Mouse (Mus musculus) midbrain, embryonic 11.5 days (tissue): ENCODE data around the gene Gm8947. TPM values are rescaled to one million over a fixed set of nuclear protein-coding genes. Genes with fewer than 3 reads are reported as not detected.

Source experiments
- ATAC-seq: fragments of 200-750 bp; cut with Nextera tagmentation; 2 replicates; pipeline ENCODE4 v1.8.0; 2017; ENCODE audit warnings: moderate TSS enrichment, moderate library complexity; ENCODE audit not compliant: low FRiP score
- DNase-seq: peaks from one replicate; pipeline ENCODE4 v3.0.0; 2015; ENCODE audit warnings: low spot score; ENCODE audit errors: missing footprints
- H3K27ac ChIP-seq: fragments of 300-500 bp; sonication (generic); 2 replicates; pipeline ENCODE4 v1.5.1; 2014; ENCODE audit warnings: low read depth, low read length
- H3K27me3 ChIP-seq: fragments of 300-500 bp; sonication (generic); 2 replicates; pipeline ENCODE4 v1.6.1; 2014; ENCODE audit warnings: mild to moderate bottlenecking, low read length, moderate library complexity, mixed read lengths; ENCODE audit not compliant: control insufficient read depth, insufficient read depth
- H3K36me3 ChIP-seq: fragments of 300-500 bp; sonication (generic); 2 replicates; pipeline ENCODE4 v1.6.1; 2014; ENCODE audit warnings: mild to moderate bottlenecking, low read length, moderate library complexity, mixed read lengths; ENCODE audit not compliant: control insufficient read depth, insufficient read depth
- H3K4me1 ChIP-seq: fragments of 300-500 bp; sonication (generic); 2 replicates; pipeline ENCODE4 v1.6.1; 2014; ENCODE audit warnings: low read length; ENCODE audit not compliant: control insufficient read depth, insufficient read depth
- H3K4me2 ChIP-seq: fragments of 300-500 bp; sonication (generic); 2 replicates; pipeline ENCODE4 v1.6.1; 2014; ENCODE audit warnings: mild to moderate bottlenecking, moderate library complexity
- H3K4me3 ChIP-seq: fragments of 300-500 bp; sonication (generic); 2 replicates; pipeline ENCODE4 v1.5.1; 2014; ENCODE audit warnings: low read depth, low read length
- H3K9ac ChIP-seq: fragments of 300-500 bp; sonication (generic); 2 replicates; pipeline ENCODE4 v1.6.1; 2014; ENCODE audit warnings: low read length
- H3K9me3 ChIP-seq: fragments of 300-500 bp; sonication (generic); 2 replicates; pipeline ENCODE4 v1.6.1; 2016; ENCODE audit warnings: low read length; ENCODE audit not compliant: control insufficient read depth
- WGBS: fragments of 180-500 bp; shearing (Covaris S2); extraction: QIAGEN DNeasy Blood & Tissue Kit; methylation state at CpG from one replicate; pipeline ENCODE4 v1.1.7; 2014; 5-methylcytosine and 5-hydroxymethylcytosine counted together
- polyA plus RNA-seq: library from polyadenylated mRNA; unstranded; fragments of >200 nt; fragmentation: Nextera tagmentation; extraction: Ambion mirVana; gene quantifications from 2 replicates; pipeline ENCODE4 v1.2.1, GENCODE M21; 2014

The Gm8947 gene
- polyA plus RNA-seq, 1 experiment from 2014 or later, result 0.42 TPM

DNA sequence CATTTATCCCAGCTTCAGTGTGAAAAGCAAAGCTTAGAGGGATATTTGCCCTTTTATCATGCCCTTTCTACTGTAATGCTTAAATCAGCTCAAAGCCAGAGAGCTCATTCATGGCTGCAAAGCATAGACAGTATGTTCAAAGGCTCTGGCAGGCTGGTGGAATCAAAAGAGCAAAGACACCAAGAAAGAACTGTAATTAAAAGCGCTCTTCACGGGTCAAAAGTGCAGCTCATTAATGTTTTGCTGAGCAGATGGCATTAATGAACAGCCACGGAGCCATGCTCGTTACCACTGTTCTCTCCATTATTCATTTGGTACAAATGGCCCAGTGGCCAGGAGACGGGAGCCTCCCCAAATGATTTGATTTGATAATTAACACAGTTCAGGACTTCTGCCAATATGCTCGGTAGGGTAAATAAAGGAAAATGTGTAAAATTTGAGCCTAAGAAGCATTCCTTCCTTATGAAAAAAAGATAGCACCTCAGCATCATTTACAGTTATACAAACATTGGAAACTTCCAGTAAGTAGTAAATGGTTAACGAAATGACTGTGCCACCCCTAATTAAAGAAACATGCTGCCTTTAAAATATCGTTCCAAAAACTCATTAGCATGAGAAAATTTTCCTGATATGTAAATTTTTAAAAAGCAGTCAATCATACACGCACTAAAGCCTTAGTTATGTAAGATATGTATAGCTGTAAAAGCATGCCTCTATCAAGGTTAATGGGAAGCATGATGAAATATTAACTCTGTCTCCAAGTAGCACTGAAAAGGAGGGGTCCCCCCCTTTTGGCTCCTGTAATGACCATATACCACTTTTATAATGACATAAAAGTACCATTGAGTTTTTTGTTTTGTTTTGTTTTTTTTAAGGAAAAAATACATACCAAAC lies 34.0 kb upstream of the Gm8947 start:
- H3K4me3 ChIP-seq, result no peak overlapping the region
- WGBS, result 73% methylated on average over 9 of the region's 9 CpGs
- no peak overlapping the region for H3K27ac ChIP-seq
- H3K27me3 ChIP-seq, result no peaks in the 10 kb centered on the region
- H3K36me3 ChIP-seq, result no peaks in the 10 kb centered on the region
- H3K9me3 ChIP-seq, result no peaks in the 10 kb centered on the region
- H3K9ac ChIP-seq, result no peak overlapping the region
- DNase-seq (no peak), ATAC-seq (peak; percentile 80)
- no peak overlapping the region for H3K4me2 ChIP-seq
- no peaks in the 10 kb centered on the region for H3K4me1 ChIP-seq

DNA sequence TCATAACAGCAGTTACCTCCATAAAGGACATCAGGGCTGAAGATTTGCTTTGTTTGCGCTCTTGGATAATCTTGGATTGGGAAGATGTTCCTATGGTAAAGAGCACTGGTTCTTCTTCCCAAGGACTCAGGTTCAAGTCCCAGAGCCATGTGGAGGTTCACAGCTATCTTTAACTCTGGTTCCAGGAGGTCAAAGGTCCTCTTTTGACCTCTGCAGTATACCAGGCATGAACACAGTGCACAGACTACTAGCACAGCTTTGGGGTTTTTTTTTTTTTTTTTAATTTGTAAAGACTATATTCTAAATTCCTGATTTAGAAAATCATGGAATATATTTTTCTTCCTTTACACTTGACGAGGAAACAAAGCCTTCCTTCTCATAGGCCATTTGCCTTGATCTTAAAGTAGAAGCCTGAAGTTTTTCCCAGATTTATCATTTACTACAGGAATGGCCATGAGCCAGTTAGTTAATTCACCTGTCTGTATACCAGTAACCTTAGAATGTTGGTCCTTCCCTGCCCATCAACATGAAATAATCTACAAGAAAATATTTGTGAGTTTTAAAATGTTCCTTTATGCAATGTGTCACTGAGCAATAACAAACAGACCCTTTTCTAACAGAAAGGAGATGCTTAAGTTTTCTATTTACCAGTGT lies 33.2 kb upstream of the Gm8947 start:
- WGBS, result 86% methylated on average over 2 of the region's 2 CpGs
- no peak overlapping the region for H3K4me3 ChIP-seq
- ATAC-seq (no peak), DNase-seq (no peak)
- no peak overlapping the region for H3K4me2 ChIP-seq
- no peaks in the 10 kb centered on the region for H3K27me3 ChIP-seq
- H3K4me1 ChIP-seq, result no peaks in the 10 kb centered on the region
- H3K36me3 ChIP-seq, result no peaks in the 10 kb centered on the region
- H3K9ac ChIP-seq, result no peak overlapping the region
- H3K9me3 ChIP-seq, result no peaks in the 10 kb centered on the region
- no peak overlapping the region for H3K27ac ChIP-seq

DNA sequence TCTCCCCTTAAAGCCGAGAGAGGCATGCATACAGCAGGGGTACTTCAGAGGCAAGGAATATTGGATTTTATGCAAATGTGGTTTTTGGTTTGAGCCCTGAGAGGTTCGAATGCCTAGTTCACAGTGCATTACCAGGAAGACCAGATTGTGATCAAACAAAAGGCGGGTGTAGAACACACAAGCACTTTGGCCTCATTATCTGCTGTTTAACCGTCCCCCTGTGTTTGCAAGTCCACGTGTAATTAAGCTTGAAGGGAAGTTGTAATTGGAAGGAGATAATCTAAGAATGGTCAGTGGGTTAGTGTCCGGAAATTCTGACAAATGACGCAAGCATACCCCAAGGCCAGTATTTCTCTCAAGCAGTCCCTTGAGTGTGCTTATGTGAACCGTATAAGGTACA lies 26.1 kb upstream of the Gm8947 start:
- Histone ChIP-seq H3K4me2 (no peak overlapping the region), H3K27ac (no peak overlapping the region), H3K9me3 (no peaks in the 10 kb centered on the region), H3K4me3 (no peak overlapping the region), H3K36me3 (no peaks in the 10 kb centered on the region), H3K9ac (no peak overlapping the region), H3K27me3 (no peaks in the 10 kb centered on the region), H3K4me1 (peaks cover 7% of the 10 kb centered on the region)
- DNase-seq (no peak), ATAC-seq (0 out of 2 replicates have a peak, but pooled peaks have one; percentile 10)
- WGBS, result 50% methylated on average over 8 of the region's 8 CpGs

DNA sequence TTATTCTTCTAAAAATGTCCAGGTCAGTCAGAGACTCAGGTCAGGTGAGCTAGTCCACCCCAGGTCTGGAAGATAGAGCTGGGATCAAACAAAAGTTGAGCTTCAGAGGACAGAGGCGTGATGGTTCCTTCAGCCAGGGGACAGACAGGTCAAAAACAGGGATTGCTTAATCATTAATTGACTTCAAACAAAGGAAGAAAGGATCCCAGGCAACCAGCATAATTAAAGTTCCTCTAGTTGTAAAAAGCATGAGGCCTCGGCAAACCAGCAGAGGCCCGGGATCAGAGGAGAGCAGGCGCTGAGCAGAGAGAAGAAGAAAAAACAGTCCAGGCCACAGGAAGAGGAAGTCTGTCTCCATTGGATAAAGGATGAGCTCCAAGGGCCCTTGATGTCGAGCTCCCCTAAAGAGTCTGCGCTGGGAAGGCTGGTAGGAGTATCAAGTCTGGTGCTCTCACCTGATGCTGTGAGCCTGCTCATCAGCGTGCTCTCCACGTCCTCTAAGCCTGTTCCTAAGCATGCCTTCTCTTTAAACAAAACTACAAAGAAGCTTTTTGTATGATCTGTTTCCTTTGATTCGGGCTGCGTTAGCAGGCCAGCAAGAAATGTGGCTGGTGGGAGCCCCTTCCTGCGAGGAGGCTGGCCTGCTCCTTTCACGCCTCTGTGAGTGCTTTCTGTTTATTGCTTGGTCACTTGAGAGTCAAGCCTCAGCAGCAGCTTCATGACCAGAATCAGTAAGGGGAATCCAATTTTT lies 24.7 kb upstream of the Gm8947 start:
- peak overlapping the region; percentile 0; the same call in 1 of the 2 replicates for H3K4me2 ChIP-seq
- no peaks in the 10 kb centered on the region for H3K27me3 ChIP-seq
- H3K27ac ChIP-seq, result no peak overlapping the region
- DNase-seq, result peak; percentile 87
- ATAC-seq, result peak; percentile 70
- WGBS, result 23% methylated on average over 12 of the region's 12 CpGs
- H3K4me3 ChIP-seq, result no peak overlapping the region
- H3K9me3 ChIP-seq, result no peaks in the 10 kb centered on the region
- H3K4me1 ChIP-seq, result peaks cover 7% of the 10 kb centered on the region
- no peak overlapping the region for H3K9ac ChIP-seq
- no peaks in the 10 kb centered on the region for H3K36me3 ChIP-seq

DNA sequence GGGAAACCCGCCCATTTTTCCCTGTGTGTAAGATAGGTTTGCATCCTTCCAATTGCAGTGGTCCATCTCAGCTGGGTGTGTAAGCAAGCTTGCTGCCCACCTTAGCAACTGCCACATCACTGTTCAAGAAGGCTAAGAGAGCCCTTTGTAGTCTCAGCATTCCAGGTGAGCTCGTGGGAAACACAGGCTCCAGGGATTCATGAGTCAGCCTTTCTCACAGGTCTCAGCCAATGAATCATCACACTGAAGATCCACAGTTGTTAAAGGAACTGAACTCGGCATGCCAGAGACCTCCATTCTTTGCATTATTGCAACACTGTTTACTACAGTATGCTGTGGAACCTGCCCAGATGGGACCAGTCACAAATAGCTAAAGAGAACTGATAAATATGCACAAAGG lies 23.5 kb upstream of the Gm8947 start:
- Histone ChIP-seq H3K4me2 (no peak overlapping the region), H3K27me3 (no peaks in the 10 kb centered on the region), H3K36me3 (no peaks in the 10 kb centered on the region), H3K4me1 (peaks cover 7% of the 10 kb centered on the region), H3K9me3 (no peaks in the 10 kb centered on the region), H3K27ac (no peak overlapping the region), H3K4me3 (no peak overlapping the region), H3K9ac (no peak overlapping the region)
- ATAC-seq (0 out of 2 replicates have a peak, but pooled peaks have one; percentile 28), DNase-seq (no peak)
- 70% methylated on average over 3 of the region's 3 CpGs for WGBS

DNA sequence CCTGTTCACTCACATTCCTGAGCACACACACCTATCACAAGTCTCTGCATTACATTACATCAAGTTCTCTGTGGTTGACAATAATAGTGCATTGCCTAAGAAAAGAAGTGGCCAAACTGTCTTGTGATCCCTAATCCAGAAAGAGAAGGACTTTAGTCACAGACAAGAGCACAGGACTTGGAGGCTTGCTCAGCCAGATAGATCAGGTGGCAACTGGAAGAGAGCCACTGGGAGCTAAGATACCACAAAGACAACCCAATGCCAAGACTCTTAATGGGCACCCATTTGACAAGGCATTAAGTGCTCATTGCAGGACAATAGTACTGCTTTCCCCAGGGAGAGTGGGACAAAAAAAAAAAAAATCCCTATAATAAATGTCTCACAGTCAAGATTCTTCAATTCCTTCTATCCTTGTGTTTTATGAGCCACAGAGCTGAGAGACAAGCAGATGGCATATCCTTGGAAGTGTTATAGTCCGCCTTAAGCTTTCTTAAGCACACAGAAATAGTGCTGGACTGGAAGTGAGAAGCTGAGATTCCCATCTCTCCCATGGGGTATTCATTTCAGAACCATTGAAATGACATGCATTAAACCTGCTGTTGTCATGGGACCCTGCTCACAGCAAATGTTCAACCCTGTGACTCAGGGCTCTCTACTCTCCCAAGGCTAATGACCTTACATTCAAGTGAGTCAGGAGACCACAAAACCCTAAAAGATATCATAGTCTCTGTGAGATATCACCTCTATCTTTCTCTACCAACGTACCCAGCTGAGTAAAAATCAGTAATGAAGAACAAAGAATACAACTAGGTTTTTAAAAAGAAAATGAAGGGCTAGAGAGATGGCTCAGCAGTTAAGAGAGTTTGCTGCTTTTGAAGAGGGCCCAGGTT lies 20.4 kb upstream of the Gm8947 start:
- DNase-seq, result no peak
- WGBS, result 83% methylated on average over 2 of the region's 2 CpGs
- Histone ChIP-seq H3K9me3 (no peaks in the 10 kb centered on the region), H3K4me3 (no peak overlapping the region), H3K27ac (no peak overlapping the region), H3K4me2 (no peak overlapping the region), H3K36me3 (no peaks in the 10 kb centered on the region), H3K27me3 (no peaks in the 10 kb centered on the region), H3K9ac (no peak overlapping the region), H3K4me1 (peaks cover 11% of the 10 kb centered on the region)
- ATAC-seq, result no peak

DNA sequence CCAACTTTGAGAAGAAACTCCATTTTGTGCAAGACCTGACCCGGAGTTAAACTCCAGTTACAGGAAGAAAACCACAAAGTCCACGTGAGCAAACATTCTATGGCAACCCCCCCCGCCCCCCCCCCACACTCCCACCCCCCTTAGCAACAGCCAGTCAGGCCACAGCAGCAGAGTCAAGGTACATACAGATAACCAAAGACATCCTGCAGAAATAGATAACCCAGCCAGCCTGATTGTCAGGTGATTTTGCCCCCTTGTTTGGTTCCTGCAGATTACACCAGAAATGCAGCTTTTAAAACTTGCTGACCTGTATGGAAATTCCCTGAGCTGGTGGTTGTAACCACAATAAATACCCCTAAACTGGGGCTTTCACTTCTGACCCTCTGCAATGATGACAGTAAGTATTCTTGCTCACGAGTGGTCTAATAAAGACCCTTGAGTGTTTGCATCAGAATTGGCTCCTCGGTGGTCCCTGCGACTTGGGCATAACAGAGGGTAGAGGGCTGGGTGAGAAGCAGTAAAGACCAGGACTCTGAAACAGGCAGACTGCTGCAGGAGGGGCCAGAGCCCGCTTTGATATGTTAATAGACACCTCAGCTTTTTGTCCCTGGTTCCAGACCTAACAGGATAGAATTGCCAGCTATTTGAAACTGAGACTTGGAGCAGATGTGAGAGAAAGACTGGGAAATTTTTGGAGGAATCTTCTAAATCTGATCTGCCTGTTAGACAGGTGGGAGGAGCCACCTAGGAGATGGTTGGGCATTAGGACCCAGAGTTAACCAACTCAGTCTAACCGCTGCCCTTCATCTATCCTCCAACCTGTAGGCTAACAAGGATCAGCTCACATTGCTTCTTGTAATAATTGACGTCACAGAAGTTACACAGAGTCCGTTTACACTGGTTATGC lies 14.9 kb upstream of the Gm8947 start:
- Histone ChIP-seq H3K27ac (no peak overlapping the region), H3K9me3 (no peaks in the 10 kb centered on the region), H3K4me2 (peak overlapping the region; percentile 22), H3K27me3 (no peaks in the 10 kb centered on the region), H3K36me3 (no peaks in the 10 kb centered on the region), H3K4me3 (no peak overlapping the region), H3K4me1 (peaks cover 12% of the 10 kb centered on the region), H3K9ac (no peak overlapping the region)
- DNase-seq, result peak; percentile 90
- WGBS, result 3% methylated on average over 10 of the region's 10 CpGs
- peak; percentile 85 for ATAC-seq

DNA sequence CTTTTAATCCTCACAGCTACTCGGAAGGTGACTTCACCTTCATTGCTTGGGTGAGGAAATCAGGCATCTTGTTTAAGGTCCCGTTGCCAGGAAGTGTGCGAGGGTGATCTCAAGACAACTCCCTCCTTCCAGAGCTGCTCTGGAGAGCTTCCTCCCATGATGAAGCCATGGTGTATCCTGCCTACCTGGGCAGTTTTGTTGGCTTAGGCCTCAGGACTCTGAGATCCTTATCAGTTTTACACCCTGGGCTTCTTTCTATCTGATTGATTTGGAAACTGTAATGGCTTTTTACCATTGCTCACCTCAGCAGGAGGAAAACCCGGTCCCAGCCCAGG lies 14.3 kb upstream of the Gm8947 start:
- H3K4me1 ChIP-seq, result peaks cover 12% of the 10 kb centered on the region
- peak overlapping the region; percentile 22 for H3K4me2 ChIP-seq
- DNase-seq, result peak; percentile 91
- no peak overlapping the region for H3K4me3 ChIP-seq
- peak; percentile 28; the same call in 1 of the 2 replicates for ATAC-seq
- no peaks in the 10 kb centered on the region for H3K9me3 ChIP-seq
- 11% methylated on average over 4 of the region's 4 CpGs for WGBS
- H3K27ac ChIP-seq, result peak overlapping the region; percentile 16; the same call in 1 of the 2 replicates
- H3K27me3 ChIP-seq, result no peaks in the 10 kb centered on the region
- H3K9ac ChIP-seq, result no peak overlapping the region
- no peaks in the 10 kb centered on the region for H3K36me3 ChIP-seq
